Mouse (Mus musculus) testis, adult 2 months (tissue): ENCODE measurements around the gene Kcnip4.

Experiments
- CTCF ChIP-seq: fragments of 200-500 bp; IDR thresholded peaks from 2 replicates; pipeline ENCODE4 v1.5.1; 2012; ENCODE audit warnings: low read depth, mild to moderate bottlenecking, inconsistent platforms, low read length, moderate library complexity; ENCODE audit not compliant: control insufficient read depth, insufficient read depth, insufficient replicate concordance
- POLR2A ChIP-seq: fragments of 200-500 bp; IDR thresholded peaks from 2 replicates; pipeline ENCODE4 v1.6.1; 2012; ENCODE audit warnings: low read depth, mild to moderate bottlenecking, inconsistent platforms, low read length, moderate library complexity; ENCODE audit not compliant: control insufficient read depth

- no peak for TF ChIP-seq CTCF
- TF ChIP-seq POLR2A = no peak
Measured at GRCm38 (mm10) chr5:48889395-48890194, 635.1 kb downstream of the Kcnip4 start.
